Mouse (Mus musculus) cerebellum, adult 2 months (tissue): ENCODE data around the gene Naa35.

Experiments
- CTCF ChIP-seq: fragments of 200-500 bp; IDR thresholded peaks from 2 replicates; pipeline ENCODE4 v1.5.1; 2011; ENCODE audit warnings: low read depth, mild to moderate bottlenecking, control low read depth, low read length, moderate library complexity, borderline replicate concordance; ENCODE audit not compliant: insufficient read depth
- POLR2A ChIP-seq: fragments of 200-500 bp; IDR thresholded peaks from 2 replicates; pipeline ENCODE4 v1.6.1; 2011; ENCODE audit warnings: low read length, control low read depth, borderline replicate concordance; ENCODE audit not compliant: insufficient read depth

GRCm38 (mm10) chr13:59556670-59557069 lies 28.4 kb upstream of the Naa35 start:
- 0 out of 2 replicates have a peak, but pooled peaks have one; percentile 12 for TF ChIP-seq POLR2A
- TF ChIP-seq CTCF: no peak
